Mouse (Mus musculus) layer of hippocampus, postnatal 10 days (tissue): ENCODE measurements around the gene Cldn14. TPM values are rescaled to one million over a fixed set of nuclear protein-coding genes. Genes with fewer than 3 reads are reported as not detected.
"Not testable (repeated sequence)": the region's sequence is repeated elsewhere in the genome, so short reads cannot be mapped to it uniquely, and the experiment has no call there.

Source experiments
- DNase-seq, 2 experiments: peaks; one replicate each; pipeline ENCODE4 v3.0.0; 2021; ENCODE audit warnings: low spot score in 2 of 2
- total RNA-seq, 2 experiments: library from RNA; stranded (reverse); gene quantifications; 2 replicates each; pipeline ENCODE4 v1.2.3; 2021

The Cldn14 gene
- total RNA-seq, 2 experiments from 2014 or later: 0.49 to 0.89 TPM

- DNase-seq: no peak
Measured at GRCm38 (mm10) chr16:94010156-94010555, 1.5 kb upstream of the Cldn14 start.

GRCm38 (mm10) chr16:94009356-94009755, 719 bp upstream of the Cldn14 start:
- DNase-seq: no peak

- no peak for DNase-seq
Measured at GRCm38 (mm10) chr16:94006706-94007665, 1.7 kb downstream of the Cldn14 start.

GRCm38 (mm10) chr16:94003478-94003877, 5.2 kb downstream of the Cldn14 start:
- no peak for DNase-seq

GRCm38 (mm10) chr16:94001366-94001765, 7.3 kb downstream of the Cldn14 start:
- no peak for DNase-seq

GRCm38 (mm10) chr16:93998895-93999294, 9.7 kb downstream of the Cldn14 start:
- DNase-seq: no peak

GRCm38 (mm10) chr16:93983576-93983975, 25.1 kb downstream of the Cldn14 start:
- DNase-seq: peak in 1 of 2 experiments; percentile 17

- DNase-seq: no peak
Measured at GRCm38 (mm10) chr16:93982341-93982740, 26.3 kb downstream of the Cldn14 start.

- DNase-seq: no peak
Measured at GRCm38 (mm10) chr16:93981190-93981841, 27.3 kb downstream of the Cldn14 start.

GRCm38 (mm10) chr16:93980338-93980737, 28.3 kb downstream of the Cldn14 start:
- not testable (repeated sequence) for DNase-seq

GRCm38 (mm10) chr16:93979316-93979715, 29.3 kb downstream of the Cldn14 start:
- no peak for DNase-seq

- no peak for DNase-seq
Measured at GRCm38 (mm10) chr16:93977587-93977986, 31.1 kb downstream of the Cldn14 start.

GRCm38 (mm10) chr16:93976907-93977306, 31.7 kb downstream of the Cldn14 start:
- DNase-seq: no peak

- no peak for DNase-seq
Measured at GRCm38 (mm10) chr16:93975430-93975829, 33.2 kb downstream of the Cldn14 start.

- DNase-seq: no peak
Measured at GRCm38 (mm10) chr16:93974278-93974677, 34.4 kb downstream of the Cldn14 start.

GRCm38 (mm10) chr16:93973554-93973953, 35.1 kb downstream of the Cldn14 start:
- DNase-seq: no peak

- no peak for DNase-seq
Measured at GRCm38 (mm10) chr16:93973123-93973522, 35.5 kb downstream of the Cldn14 start.

GRCm38 (mm10) chr16:93971046-93971445, 37.6 kb downstream of the Cldn14 start:
- DNase-seq: no peak

GRCm38 (mm10) chr16:93967893-93968292, 40.7 kb downstream of the Cldn14 start:
- no peak for DNase-seq

GRCm38 (mm10) chr16:93962283-93962682, 46.4 kb downstream of the Cldn14 start:
- DNase-seq: no peak

- no peak for DNase-seq
Measured at GRCm38 (mm10) chr16:93961099-93961646, 47.5 kb downstream of the Cldn14 start.

- no peak for DNase-seq
Measured at GRCm38 (mm10) chr16:93960495-93960894, 48.1 kb downstream of the Cldn14 start.
